Mouse (Mus musculus) intestine, postnatal 0 days (tissue): Measurements from ENCODE around the gene Lrrc4c. TPM values are rescaled to one million over a fixed set of nuclear protein-coding genes. Genes with fewer than 3 reads are reported as not detected.

Experiments
- ATAC-seq: fragments of 200-750 bp; cut with Nextera tagmentation; 2 replicates; pipeline ENCODE4 v1.8.0; 2017; ENCODE audit warnings: mild to moderate bottlenecking, moderate TSS enrichment, moderate library complexity
- H3K27ac ChIP-seq: fragments of 300-500 bp; sonication (generic); 2 replicates; pipeline ENCODE4 v1.5.1; 2014; ENCODE audit warnings: mild to moderate bottlenecking, low read depth, low read length, moderate library complexity
- H3K27me3 ChIP-seq: fragments of 300-500 bp; sonication (generic); replicated peaks from 2 replicates; pipeline ENCODE4 v1.6.1; 2014; ENCODE audit warnings: low read length, mixed read lengths; ENCODE audit not compliant: control insufficient read depth, insufficient read depth
- H3K36me3 ChIP-seq: fragments of 300-500 bp; sonication (generic); 2 replicates; pipeline ENCODE4 v1.6.1; 2014; ENCODE audit warnings: mild to moderate bottlenecking, moderate library complexity; ENCODE audit not compliant: control insufficient read depth, insufficient read depth
- H3K4me1 ChIP-seq: fragments of 300-500 bp; sonication (generic); replicated peaks from 2 replicates; pipeline ENCODE4 v1.6.1; 2014; ENCODE audit warnings: antibody characterized with exemption, low read length, mixed read lengths; ENCODE audit not compliant: control insufficient read depth, insufficient read depth
- H3K4me2 ChIP-seq: fragments of 300-500 bp; sonication (generic); replicated peaks from 2 replicates; pipeline ENCODE4 v1.6.1; 2014; ENCODE audit warnings: low read depth, mild to moderate bottlenecking, moderate library complexity
- H3K4me3 ChIP-seq: fragments of 300-500 bp; sonication (generic); 2 replicates; pipeline ENCODE4 v1.5.1; 2014; ENCODE audit warnings: low read depth, low read length
- H3K9ac ChIP-seq: fragments of 300-500 bp; sonication (generic); 2 replicates; pipeline ENCODE4 v1.6.1; 2014; ENCODE audit warnings: mild to moderate bottlenecking, low read depth, low read length
- H3K9me3 ChIP-seq: fragments of 300-500 bp; sonication (generic); 2 replicates; pipeline ENCODE4 v1.6.1; 2016; ENCODE audit warnings: mixed run types; ENCODE audit not compliant: control insufficient read depth
- CTCF ChIP-seq: sonication (generic); IDR thresholded peaks from 2 replicates; pipeline ENCODE4 v1.5.1; 2016; ENCODE audit warnings: low read depth, mild to moderate bottlenecking, control low read depth, antibody characterized with exemption, moderate library complexity
- WGBS: fragments of 180-500 bp; shearing (Covaris S2); extraction: QIAGEN DNeasy Blood & Tissue Kit; methylation state at CpG from one replicate; pipeline ENCODE4 v1.1.7; 2014; 5-methylcytosine and 5-hydroxymethylcytosine counted together
- polyA plus RNA-seq: library from polyadenylated mRNA; unstranded; fragments of >200 nt; fragmentation: Nextera tagmentation; extraction: Ambion mirVana; gene quantifications from 2 replicates; pipeline ENCODE4 v1.2.1, GENCODE M21; 2015

Gene Lrrc4c
- polyA plus RNA-seq, 1 experiment from 2014 or later, result 1.2 TPM

GRCm38 (mm10) chr2:96667113-96667512 is 349.1 kb downstream of the Lrrc4c start:
- Histone ChIP-seq H3K36me3 (no peaks in the 10 kb centered on the region), H3K9me3 (no peaks in the 10 kb centered on the region), H3K4me2 (no peak overlapping the region), H3K4me1 (no peaks in the 10 kb centered on the region), H3K9ac (no peak overlapping the region), H3K4me3 (no peak overlapping the region), H3K27ac (no peak overlapping the region), H3K27me3 (no peaks in the 10 kb centered on the region)
- TF ChIP-seq CTCF, result no peak
- no peak for ATAC-seq
- WGBS, result 47% methylated on average over 4 of the region's 4 CpGs

GRCm38 (mm10) chr2:96681806-96682205 is 363.8 kb downstream of the Lrrc4c start:
- H3K27me3 ChIP-seq, result no peaks in the 10 kb centered on the region
- WGBS, result 77% methylated on average over 4 of the region's 4 CpGs
- no peak overlapping the region for H3K4me3 ChIP-seq
- ATAC-seq, result no peak
- no peak overlapping the region for H3K27ac ChIP-seq
- H3K4me1 ChIP-seq, result no peaks in the 10 kb centered on the region
- no peaks in the 10 kb centered on the region for H3K9me3 ChIP-seq
- no peak overlapping the region for H3K9ac ChIP-seq
- TF ChIP-seq CTCF, result no peak
- no peak overlapping the region for H3K4me2 ChIP-seq
- H3K36me3 ChIP-seq, result no peaks in the 10 kb centered on the region

GRCm38 (mm10) chr2:96685328-96685727 is 367.4 kb downstream of the Lrrc4c start:
- no peaks in the 10 kb centered on the region for H3K27me3 ChIP-seq
- no peak for ATAC-seq
- no peaks in the 10 kb centered on the region for H3K4me1 ChIP-seq
- WGBS, result 65% methylated on average over 1 of the region's 1 CpGs
- no peak overlapping the region for H3K27ac ChIP-seq
- no peak overlapping the region for H3K4me3 ChIP-seq
- no peaks in the 10 kb centered on the region for H3K36me3 ChIP-seq
- no peak for TF ChIP-seq CTCF
- no peak overlapping the region for H3K9ac ChIP-seq
- H3K9me3 ChIP-seq, result no peaks in the 10 kb centered on the region
- no peak overlapping the region for H3K4me2 ChIP-seq

DNA sequence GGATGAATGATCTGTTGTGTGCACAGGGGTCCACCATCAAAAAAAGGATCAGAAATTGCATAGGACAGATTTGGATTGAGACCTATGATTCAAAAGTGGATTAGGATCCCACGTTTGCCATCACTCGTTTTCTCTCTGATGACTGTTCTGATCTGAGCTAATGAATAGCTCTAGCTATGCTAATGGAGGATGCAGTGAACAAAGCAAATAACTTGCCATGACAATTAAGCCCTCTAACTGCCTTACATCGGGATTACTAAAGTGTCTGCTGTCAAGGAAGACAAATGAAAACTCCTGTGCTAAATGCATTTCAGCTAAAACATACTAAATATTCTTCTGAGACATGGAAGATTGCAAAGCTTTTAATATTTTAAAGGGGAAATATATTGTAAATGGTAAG is 387.0 kb downstream of the Lrrc4c start:
- Histone ChIP-seq H3K9me3 (no peaks in the 10 kb centered on the region), H3K9ac (no peak overlapping the region), H3K4me1 (no peaks in the 10 kb centered on the region), H3K36me3 (no peaks in the 10 kb centered on the region), H3K4me2 (no peak overlapping the region), H3K27ac (no peak overlapping the region), H3K27me3 (no peaks in the 10 kb centered on the region), H3K4me3 (no peak overlapping the region)
- no peak for TF ChIP-seq CTCF
- 27% methylated on average over 3 of the region's 3 CpGs for WGBS
- no peak for ATAC-seq

DNA sequence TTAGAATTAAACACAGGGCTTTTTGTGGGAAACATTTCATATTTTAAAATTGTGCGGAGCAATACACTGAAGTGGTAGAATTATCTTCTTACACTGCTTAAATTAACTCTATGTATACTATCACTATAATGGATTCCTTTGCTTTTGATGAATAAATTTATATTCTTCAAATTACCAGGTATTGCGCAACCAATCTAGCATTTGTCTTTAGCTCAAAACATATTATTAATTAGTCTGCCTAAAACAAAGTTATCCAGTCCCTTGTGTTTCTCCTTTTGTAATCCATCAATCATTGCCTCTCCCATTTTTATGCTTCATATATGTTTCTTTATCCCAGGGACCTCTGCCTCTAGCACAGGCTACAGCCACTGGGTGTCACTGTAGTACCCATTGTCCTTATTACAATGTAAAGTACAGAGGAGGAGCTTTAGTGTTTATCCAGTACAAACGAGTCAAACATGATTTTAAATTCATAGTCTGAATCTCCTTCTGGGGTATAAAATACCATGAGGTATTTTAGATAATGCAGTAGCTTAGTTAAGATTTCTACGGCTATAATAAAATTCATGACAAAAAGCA is 389.9 kb downstream of the Lrrc4c start:
- Histone ChIP-seq H3K4me2 (no peak overlapping the region), H3K36me3 (no peaks in the 10 kb centered on the region), H3K27me3 (no peaks in the 10 kb centered on the region), H3K27ac (no peak overlapping the region), H3K4me3 (no peak overlapping the region), H3K4me1 (no peaks in the 10 kb centered on the region), H3K9ac (no peak overlapping the region), H3K9me3 (no peaks in the 10 kb centered on the region)
- peak; percentile 40 for TF ChIP-seq CTCF
- WGBS, result 63% methylated on average over 4 of the region's 4 CpGs
- ATAC-seq, result no peak

DNA sequence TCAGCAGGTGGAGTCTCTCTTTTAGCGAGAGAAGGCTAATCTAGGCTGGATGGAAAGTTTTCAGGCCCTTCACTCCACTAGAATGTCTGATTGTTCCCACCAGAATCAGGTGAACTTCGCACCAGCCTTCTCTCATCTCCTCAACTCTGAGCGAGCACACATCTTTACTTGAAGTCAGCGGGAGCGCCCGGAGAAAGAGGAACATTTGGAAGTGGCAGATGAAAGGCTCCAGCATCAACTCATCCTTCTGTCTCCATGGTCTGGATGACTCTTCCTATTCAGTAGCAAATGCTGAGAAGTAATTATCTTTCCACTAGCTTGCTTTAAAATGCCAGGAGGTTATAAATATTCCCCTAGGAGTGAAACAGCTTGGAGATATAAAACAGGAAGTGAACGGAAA is 396.6 kb downstream of the Lrrc4c start:
- Histone ChIP-seq H3K27me3 (no peaks in the 10 kb centered on the region), H3K4me1 (no peaks in the 10 kb centered on the region), H3K4me3 (no peak overlapping the region), H3K36me3 (no peaks in the 10 kb centered on the region), H3K4me2 (no peak overlapping the region), H3K9ac (no peak overlapping the region), H3K27ac (no peak overlapping the region), H3K9me3 (no peaks in the 10 kb centered on the region)
- TF ChIP-seq CTCF, result no peak
- ATAC-seq, result no peak
- WGBS, result 85% methylated on average over 7 of the region's 7 CpGs

DNA sequence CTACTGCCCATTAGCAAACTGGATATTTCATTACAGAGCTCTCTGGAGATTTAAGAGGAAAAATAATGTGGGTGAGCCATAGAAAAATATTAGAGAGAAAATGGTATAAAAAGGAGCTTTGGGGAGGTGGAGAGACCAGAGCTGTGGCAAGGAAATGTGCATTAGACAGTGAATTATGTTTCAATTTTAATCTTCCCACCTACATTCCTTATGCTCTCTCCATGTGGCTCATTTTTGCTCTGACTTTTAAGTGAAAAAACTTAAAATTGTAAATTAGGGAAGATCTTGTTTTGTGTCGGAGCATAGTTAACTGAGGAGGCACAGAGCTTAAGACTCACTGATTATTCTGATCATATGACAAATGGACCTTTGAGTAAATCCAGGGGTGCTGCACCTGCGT is 399.4 kb downstream of the Lrrc4c start:
- H3K36me3 ChIP-seq, result no peaks in the 10 kb centered on the region
- H3K4me3 ChIP-seq, result no peak overlapping the region
- no peak overlapping the region for H3K27ac ChIP-seq
- no peaks in the 10 kb centered on the region for H3K9me3 ChIP-seq
- H3K27me3 ChIP-seq, result no peaks in the 10 kb centered on the region
- no peak for TF ChIP-seq CTCF
- ATAC-seq, result no peak
- 73% methylated on average over 2 of the region's 2 CpGs for WGBS
- H3K9ac ChIP-seq, result no peak overlapping the region
- H3K4me1 ChIP-seq, result no peaks in the 10 kb centered on the region
- no peak overlapping the region for H3K4me2 ChIP-seq
